In the genomic region with DNA sequence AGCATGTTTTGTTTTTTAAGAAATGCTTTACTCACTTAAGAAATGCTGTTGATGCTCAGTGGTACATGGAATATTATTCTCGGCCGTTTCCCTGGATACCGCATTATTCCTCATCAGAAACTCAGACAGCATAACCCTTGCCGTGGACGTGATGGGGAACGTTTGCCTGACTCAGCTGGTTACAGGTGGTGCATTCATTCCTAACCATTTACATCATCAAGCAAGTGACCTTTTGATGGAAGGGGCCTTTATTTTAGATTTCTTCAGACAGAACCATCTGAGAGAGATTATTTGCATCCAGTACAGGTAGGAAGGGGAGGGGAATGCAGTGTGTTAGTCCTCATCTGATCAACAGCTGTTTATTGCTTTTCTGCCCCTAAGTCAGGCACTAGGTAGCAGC, we compare ENCODE assay signal across 11 mouse cellular contexts. TPM values are rescaled to one million over a fixed set of nuclear protein-coding genes. Genes with fewer than 3 reads are reported as not detected.
A peak's percentile ranks its signal among the peaks of the same experiment; 100 is the strongest.
DNase-seq lines count a peak whose midpoint lies in the region; ATAC-seq and TF ChIP-seq lines count a peak whose summit lies in the region.
"Had no signal": no experiment of that assay in that cellular context is flagged by ENCODE, and none has a peak within 500 bp of the region (broad histone marks: within the 10 kb centered on the region; RNA-seq: fewer than 3 reads in every experiment).

No protein-coding gene starts in this region.

- TF ChIP-seq EP300 in stomach, postnatal 0 days (optimal IDR thresholded peaks at IDR 0.05), result no peak

- H3K27me3 ChIP-seq in forebrain, embryonic 12.5 days, result peaks cover 81% of the 10 kb centered on the region
- peaks cover 75% of the 10 kb centered on the region for H3K27me3 ChIP-seq in forebrain, embryonic 13.5 days
- no peaks in the 10 kb centered on the region; the same call in 1 of the 2 replicates for H3K27me3 ChIP-seq in hindbrain, postnatal 0 days (ENCODE audit: insufficient read depth, low read length)
- H3K27me3 ChIP-seq in hindbrain, embryonic 13.5 days, result peaks cover 79% of the 10 kb centered on the region
- H3K27me3 ChIP-seq in stomach, embryonic 14.5 days (ENCODE audit: control insufficient read depth, insufficient read depth, low read length), result no peaks in the 10 kb centered on the region
- no peaks in the 10 kb centered on the region for H3K27me3 ChIP-seq in stomach, postnatal 0 days (ENCODE audit: control insufficient read depth, insufficient read depth, low read length)

- peaks cover 46% of the 10 kb centered on the region for H3K4me1 ChIP-seq in forebrain, embryonic 12.5 days
- peaks cover 33% of the 10 kb centered on the region for H3K4me1 ChIP-seq in forebrain, embryonic 13.5 days
- peaks cover 12% of the 10 kb centered on the region; the same call in 1 of the 2 replicates for H3K4me1 ChIP-seq in hindbrain, postnatal 0 days (ENCODE audit: insufficient read depth, low read length)
- peaks cover 53% of the 10 kb centered on the region for H3K4me1 ChIP-seq in hindbrain, embryonic 13.5 days (replicated peaks)
- H3K4me1 ChIP-seq in stomach, embryonic 14.5 days (ENCODE audit: control insufficient read depth, insufficient read depth, low read length), result peaks cover 45% of the 10 kb centered on the region
- H3K4me1 ChIP-seq in stomach, postnatal 0 days (replicated peaks; ENCODE audit: control insufficient read depth, insufficient read depth), result peaks cover 4% of the 10 kb centered on the region

- no peak overlapping the region for H3K9ac ChIP-seq in forebrain, embryonic 12.5 days
- H3K9ac ChIP-seq in forebrain, embryonic 13.5 days, result no peak overlapping the region
- no peak overlapping the region for H3K9ac ChIP-seq in hindbrain, postnatal 0 days (replicated peaks; ENCODE audit: low read length)
- no peak overlapping the region for H3K9ac ChIP-seq in hindbrain, embryonic 13.5 days
- H3K9ac ChIP-seq in stomach, embryonic 14.5 days (replicated peaks; ENCODE audit: low read depth, low read length), result no peak overlapping the region
- no peak overlapping the region for H3K9ac ChIP-seq in stomach, postnatal 0 days (ENCODE audit: low read length)

- H3K36me3 ChIP-seq in forebrain, embryonic 12.5 days (replicated peaks), result no peaks in the 10 kb centered on the region
- H3K36me3 ChIP-seq in forebrain, embryonic 13.5 days (ENCODE audit: poor library complexity, severe bottlenecking), result no peaks in the 10 kb centered on the region
- no peaks in the 10 kb centered on the region for H3K36me3 ChIP-seq in hindbrain, postnatal 0 days (ENCODE audit: insufficient read depth, low read length)
- H3K36me3 ChIP-seq in hindbrain, embryonic 13.5 days, result no peaks in the 10 kb centered on the region
- H3K36me3 ChIP-seq in stomach, embryonic 14.5 days (ENCODE audit: control insufficient read depth, insufficient read depth, low read length), result no peaks in the 10 kb centered on the region
- no peaks in the 10 kb centered on the region for H3K36me3 ChIP-seq in stomach, postnatal 0 days (ENCODE audit: control insufficient read depth, insufficient read depth, low read length)

- no peaks in the 10 kb centered on the region for H3K9me3 ChIP-seq in forebrain, embryonic 12.5 days
- no peaks in the 10 kb centered on the region for H3K9me3 ChIP-seq in forebrain, embryonic 13.5 days (replicated peaks)
- no peaks in the 10 kb centered on the region for H3K9me3 ChIP-seq in hindbrain, postnatal 0 days (ENCODE audit: low read length)
- no peaks in the 10 kb centered on the region for H3K9me3 ChIP-seq in hindbrain, embryonic 13.5 days
- no peaks in the 10 kb centered on the region for H3K9me3 ChIP-seq in stomach, embryonic 14.5 days (ENCODE audit: control insufficient read depth, low read depth, low read length)
- no peaks in the 10 kb centered on the region for H3K9me3 ChIP-seq in stomach, postnatal 0 days (ENCODE audit: control insufficient read depth, low read length)

- 8% methylated on average over 6 of the region's 6 CpGs for WGBS in forebrain, embryonic 12.5 days
- WGBS in forebrain, embryonic 13.5 days, result 7% methylated on average over 6 of the region's 6 CpGs
- 22% methylated on average over 6 of the region's 6 CpGs for WGBS in hindbrain, postnatal 0 days
- 13% methylated on average over 6 of the region's 6 CpGs for WGBS in hindbrain, embryonic 13.5 days
- 37% methylated on average over 6 of the region's 6 CpGs for WGBS in stomach, embryonic 14.5 days
- 55% methylated on average over 6 of the region's 6 CpGs for WGBS in stomach, postnatal 0 days

- H3K27ac ChIP-seq in forebrain, embryonic 12.5 days, result no peak overlapping the region
- no peak overlapping the region for H3K27ac ChIP-seq in forebrain, embryonic 13.5 days
- H3K27ac ChIP-seq in hindbrain, postnatal 0 days, result no peak overlapping the region
- no peak overlapping the region for H3K27ac ChIP-seq in hindbrain, embryonic 13.5 days
- no peak overlapping the region for H3K27ac ChIP-seq in stomach, embryonic 14.5 days (ENCODE audit: low read length)
- H3K27ac ChIP-seq in stomach, postnatal 0 days (replicated peaks), result no peak overlapping the region

- TF ChIP-seq CTCF in hindbrain, postnatal 0 days (IDR thresholded peaks at IDR 0.05; ENCODE audit: low read depth), result no peak
- no peak for TF ChIP-seq CTCF in stomach, postnatal 0 days (IDR thresholded peaks at IDR 0.05; ENCODE audit: low read depth)

- no peak for ATAC-seq in forebrain, embryonic 12.5 days (ENCODE audit: low FRiP score)
- ATAC-seq in forebrain, embryonic 13.5 days, result no peak
- no peak for ATAC-seq in hindbrain, postnatal 0 days
- ATAC-seq in hindbrain, embryonic 13.5 days (ENCODE audit: low FRiP score), result no peak
- ATAC-seq in stomach, embryonic 14.5 days (ENCODE audit: insufficient number of reproducible peaks, insufficient read depth, low FRiP score, low read depth), result no peak
- no peak for ATAC-seq in stomach, postnatal 0 days (ENCODE audit: low FRiP score, low TSS enrichment)
- ATAC-seq: inflammation-experienced regulatory T-cells, adult 6 months had no signal

- 0 out of 2 replicates have a peak overlapping the region, but pooled peaks have one; percentile 97 for H3K4me2 ChIP-seq in forebrain, embryonic 12.5 days
- no peak overlapping the region for H3K4me2 ChIP-seq in forebrain, embryonic 13.5 days
- H3K4me2 ChIP-seq in hindbrain, postnatal 0 days (ENCODE audit: low read depth, low read length), result 0 out of 2 replicates have a peak overlapping the region, but pooled peaks have one; percentile 98
- H3K4me2 ChIP-seq in hindbrain, embryonic 13.5 days, result no peak overlapping the region
- peak overlapping the region; percentile 96 for H3K4me2 ChIP-seq in stomach, embryonic 14.5 days (replicated peaks; ENCODE audit: low read depth, low read length)
- no peak overlapping the region for H3K4me2 ChIP-seq in stomach, postnatal 0 days (replicated peaks; ENCODE audit: low read depth)

- H3K4me3 ChIP-seq in forebrain, embryonic 12.5 days (replicated peaks), result no peak overlapping the region
- H3K4me3 ChIP-seq in forebrain, embryonic 13.5 days, result no peak overlapping the region
- H3K4me3 ChIP-seq in hindbrain, postnatal 0 days (ENCODE audit: low read length), result no peak overlapping the region
- no peak overlapping the region for H3K4me3 ChIP-seq in hindbrain, embryonic 13.5 days
- no peak overlapping the region for H3K4me3 ChIP-seq in stomach, embryonic 14.5 days (ENCODE audit: low read depth, low read length)
- no peak overlapping the region for H3K4me3 ChIP-seq in stomach, postnatal 0 days (ENCODE audit: low read depth, low read length)

- no peak for DNase-seq in hindbrain, postnatal 0 days (ENCODE audit: low spot score)
- no peak for DNase-seq in stomach, postnatal 0 days (ENCODE audit: low spot score)
- DNase-seq in right cerebral cortex, postnatal 25 days, result no peak
- no peak for DNase-seq in embryo, embryonic 9.5 days (ENCODE audit: extremely low spot score)
- DNase-seq: layer of hippocampus, adult 9-11 months; thymus, postnatal 36 days had no signal

RNA-seq across cellular contexts. Expression of a gene that starts 50.7 kb away (rescaled TPM):
- 4.1 and 5.3 TPM in 2 replicates for polyA plus RNA-seq in forebrain, embryonic 12.5 days (2016; fragmentation: Nextera tagmentation; extraction: Ambion mirVana)
- polyA plus RNA-seq in forebrain, embryonic 13.5 days (2015; fragmentation: Nextera tagmentation; extraction: Ambion mirVana), result 1.6 and 1.7 TPM in 2 replicates
- 6.0 and 9.3 TPM in 2 replicates for total RNA-seq in hindbrain, postnatal 0 days (2014; rRNA removed)
- polyA plus RNA-seq in hindbrain, postnatal 0 days (2015; fragmentation: Nextera tagmentation; extraction: Ambion mirVana), result 2.3 and 3.2 TPM in 2 replicates
- polyA plus RNA-seq in hindbrain, embryonic 13.5 days (2015; fragmentation: Nextera tagmentation; extraction: Ambion mirVana), result 2.5 and 3.2 TPM in 2 replicates
- 21.2 and 22.4 TPM in 2 replicates for polyA plus RNA-seq in stomach, embryonic 14.5 days (2014; fragmentation: Nextera tagmentation; extraction: Ambion mirVana)
- polyA plus RNA-seq in stomach, postnatal 0 days (2015; fragmentation: Nextera tagmentation; extraction: Ambion mirVana), result 5.9 and 6.0 TPM in 2 replicates

Comparison
In these comparisons a context has a peak if more than half of its experiments do, and no peak if none do; other contexts are left out.
1. H3K4me2 ChIP-seq: peak in forebrain, embryonic 12.5 days (single experiment), hindbrain, postnatal 0 days (single experiment) and stomach, embryonic 14.5 days (single experiment); none in forebrain, embryonic 13.5 days (single experiment), hindbrain, embryonic 13.5 days (single experiment) and stomach, postnatal 0 days (single experiment).